Mouse (Mus musculus) liver, embryonic 13.5 days (tissue): ENCODE measurements around the gene Ranbp1. TPM values are rescaled to one million over a fixed set of nuclear protein-coding genes. Genes with fewer than 3 reads are reported as not detected.
A peak's percentile ranks its signal among the peaks of the same experiment; 100 is the strongest.
"Not testable (repeated sequence)": the region's sequence is repeated elsewhere in the genome, so short reads cannot be mapped to it uniquely, and the experiment has no call there.

ENCODE experiments used
- ATAC-seq: fragments of 200-750 bp; cut with Nextera tagmentation; 2 replicates; pipeline ENCODE4 v1.8.0; 2017; ENCODE audit warnings: low read depth, mild to moderate bottlenecking, moderate number of reproducible peaks, moderate library complexity
- DNase-seq: peaks from one replicate; pipeline ENCODE4 v3.0.0; 2022
- H3K27ac ChIP-seq: fragments of 300-500 bp; sonication (generic); 2 replicates; pipeline ENCODE4 v1.5.1; 2015; ENCODE audit warnings: moderate library complexity, mild to moderate bottlenecking, inconsistent platforms
- H3K27me3 ChIP-seq: fragments of 300-500 bp; sonication (generic); 2 replicates; pipeline ENCODE4 v1.6.1; 2015; ENCODE audit warnings: mild to moderate bottlenecking, inconsistent platforms
- H3K36me3 ChIP-seq: fragments of 300-500 bp; sonication (generic); 2 replicates; pipeline ENCODE4 v1.6.1; 2015; ENCODE audit warnings: mild to moderate bottlenecking, inconsistent platforms
- H3K4me1 ChIP-seq: fragments of 300-500 bp; sonication (generic); replicated peaks from 2 replicates; pipeline ENCODE4 v1.6.1; 2015; ENCODE audit warnings: inconsistent platforms
- H3K4me2 ChIP-seq: fragments of 300-500 bp; sonication (generic); 2 replicates; pipeline ENCODE4 v1.6.1; 2015; ENCODE audit warnings: inconsistent platforms, mild to moderate bottlenecking, moderate library complexity
- H3K4me3 ChIP-seq: fragments of 300-500 bp; sonication (generic); replicated peaks from 2 replicates; pipeline ENCODE4 v1.5.1; 2015; ENCODE audit warnings: mild to moderate bottlenecking, inconsistent platforms
- H3K9ac ChIP-seq: fragments of 300-500 bp; sonication (generic); 2 replicates; pipeline ENCODE4 v1.6.1; 2015; ENCODE audit warnings: mild to moderate bottlenecking, inconsistent platforms
- H3K9me3 ChIP-seq: fragments of 300-500 bp; sonication (generic); replicated peaks from 2 replicates; pipeline ENCODE4 v1.6.1; 2016; ENCODE audit warnings: inconsistent platforms
- WGBS: fragments of 180-500 bp; shearing (Covaris S2); methylation state at CpG from one replicate; pipeline ENCODE4 v1.1.7; 2015; ENCODE audit not compliant: insufficient replicate concordance; 5-methylcytosine and 5-hydroxymethylcytosine counted together
- microRNA counts: library from miRNA; unstranded; fragments of <30 nt; microRNA quantifications from one replicate; lab custom pipeline; 2016
- microRNA-seq: library from miRNA; unstranded; fragments of <30 nt; microRNA quantifications from one replicate; pipeline ENCODE4, GENCODE M21; 2016
- polyA plus RNA-seq: library from polyadenylated mRNA; unstranded; fragments of >200 nt; fragmentation: Nextera tagmentation; extraction: Ambion mirVana; gene quantifications from 2 replicates; pipeline ENCODE4 v1.2.1, GENCODE M21; 2015

Gene Ranbp1
- polyA plus RNA-seq, 1 experiment from 2014 or later, result 491 TPM

DNA sequence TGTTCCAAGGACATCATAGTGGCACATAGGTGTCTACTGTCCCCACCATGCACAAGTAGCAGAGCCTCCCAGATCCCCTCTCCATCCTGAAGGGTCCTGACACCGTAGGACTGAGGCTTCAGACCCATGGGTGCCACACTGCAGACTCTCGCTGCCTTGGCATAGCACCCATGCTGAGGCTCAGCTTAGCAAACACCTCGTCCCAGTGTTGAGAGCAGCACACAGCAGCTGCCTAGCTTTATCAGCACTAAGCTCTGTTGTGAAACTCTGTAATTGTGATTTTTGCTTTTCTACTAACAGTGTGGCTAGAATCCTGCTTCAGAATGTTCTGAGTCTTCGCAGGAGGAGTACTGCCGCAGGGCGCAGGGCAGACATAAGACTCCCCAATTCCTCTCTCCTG, 50.7 kb downstream of the Ranbp1 start:
- Histone ChIP-seq H3K4me2 (no peak overlapping the region), H3K4me3 (no peak overlapping the region), H3K9ac (no peak overlapping the region), H3K36me3 (no peaks in the 10 kb centered on the region), H3K27ac (no peak overlapping the region), H3K4me1 (no peaks in the 10 kb centered on the region), H3K27me3 (no peaks in the 10 kb centered on the region), H3K9me3 (no peaks in the 10 kb centered on the region)
- DNase-seq (no peak), ATAC-seq (no peak)
- 61% methylated on average over 6 of the region's 6 CpGs for WGBS

GRCm38 (mm10) chr16:18195561-18195960, 53.0 kb downstream of the Ranbp1 start:
- not testable (repeated sequence) for H3K4me3 ChIP-seq, H3K9ac ChIP-seq, H3K36me3 ChIP-seq, ATAC-seq, H3K27me3 ChIP-seq, H3K4me1 ChIP-seq, H3K9me3 ChIP-seq, H3K4me2 ChIP-seq, DNase-seq, H3K27ac ChIP-seq
- 53% methylated on average over 3 of the region's 3 CpGs for WGBS

DNA sequence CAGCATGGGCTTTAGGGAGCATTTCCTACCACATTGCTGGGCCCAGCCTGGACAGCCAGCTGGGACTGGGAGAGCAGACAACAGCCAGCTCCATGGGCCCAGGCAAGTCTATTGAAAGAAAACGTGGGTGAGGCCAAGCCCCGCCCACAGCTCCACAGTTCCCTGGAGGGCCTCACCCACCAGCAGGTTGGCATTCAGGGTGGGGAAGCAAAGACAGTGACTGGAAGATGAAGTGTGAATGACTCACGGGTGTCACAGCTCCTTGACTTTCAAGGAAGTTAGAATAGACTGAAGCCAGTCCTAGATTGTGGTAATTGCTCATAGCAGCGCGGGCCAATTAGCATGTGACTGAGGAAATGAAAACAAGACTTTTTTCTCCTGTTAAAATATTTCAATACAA, 53.5 kb downstream of the Ranbp1 start:
- DNase-seq, result no peak
- 51% methylated on average over 5 of the region's 5 CpGs for WGBS
- ATAC-seq, result no peak
- no peaks in the 10 kb centered on the region for H3K27me3 ChIP-seq
- H3K4me1 ChIP-seq, result no peaks in the 10 kb centered on the region
- H3K9me3 ChIP-seq, result no peaks in the 10 kb centered on the region
- no peak overlapping the region for H3K4me2 ChIP-seq
- H3K27ac ChIP-seq, result no peak overlapping the region
- no peaks in the 10 kb centered on the region for H3K36me3 ChIP-seq
- H3K4me3 ChIP-seq, result no peak overlapping the region
- no peak overlapping the region for H3K9ac ChIP-seq

- 62% methylated on average over 15 of the region's 15 CpGs for WGBS
- no peak overlapping the region for H3K4me3 ChIP-seq
- DNase-seq (no peak), ATAC-seq (no peak)
- H3K9me3 ChIP-seq, result no peaks in the 10 kb centered on the region
- no peak overlapping the region for H3K27ac ChIP-seq
- H3K4me2 ChIP-seq, result no peak overlapping the region
- H3K4me1 ChIP-seq, result no peaks in the 10 kb centered on the region
- H3K9ac ChIP-seq, result no peak overlapping the region
- no peaks in the 10 kb centered on the region for H3K36me3 ChIP-seq
- H3K27me3 ChIP-seq, result no peaks in the 10 kb centered on the region
Measured at GRCm38 (mm10) chr16:18194208-18194985, 54.1 kb downstream of the Ranbp1 start.

- DNase-seq, result no peak
- Histone ChIP-seq H3K27me3 (no peaks in the 10 kb centered on the region), H3K4me2 (no peak overlapping the region), H3K4me3 (no peak overlapping the region), H3K36me3 (no peaks in the 10 kb centered on the region), H3K27ac (no peak overlapping the region), H3K9me3 (no peaks in the 10 kb centered on the region), H3K9ac (no peak overlapping the region), H3K4me1 (0 out of 2 replicates have a peak, but pooled peaks cover 8% of the 10 kb centered on the region)
- ATAC-seq, result no peak
- WGBS, result 63% methylated on average over 2 of the region's 2 CpGs
Measured at GRCm38 (mm10) chr16:18191006-18191405, 57.5 kb downstream of the Ranbp1 start.

MicroRNAs within 50 kb of the gene (microRNA counts, 519-probe panel; counts per million panel counts)
- 114 counts per million for microRNA mmu-miR-1306 (lab: Ali Mortazavi, UCI)

Small RNA genes lying within 50 kb of the gene (microRNA-seq; reads per million reads assigned to microRNA genes)
- not detected for gene Gm24572
- 295 reads per million, percentile 64 among the genes with 10 or more reads in this experiment for gene Mir1306

Other genes starting within 250 kb of the Ranbp1 start
- gene Dgcr6, start 195.9 kb downstream of the Ranbp1 start, polyA plus RNA-seq, result 29.0 and 29.1 TPM in 2 replicates
- 5.2 and 5.9 TPM in 2 replicates for gene Prodh, start 158.5 kb downstream of the Ranbp1 start, polyA plus RNA-seq
- 0.33 and 0.56 TPM in 2 replicates for gene Rtn4r, start 121.1 kb downstream of the Ranbp1 start, polyA plus RNA-seq
- not detected in 2 replicates for gene Ccdc188, start 30.9 kb downstream of the Ranbp1 start, polyA plus RNA-seq
- gene Zdhhc8, start 13.6 kb downstream of the Ranbp1 start, polyA plus RNA-seq, result 1.7 and 2.3 TPM in 2 replicates
- 74.8 and 74.9 TPM in 2 replicates for gene Trmt2a, start 53 bp downstream of the Ranbp1 start, polyA plus RNA-seq
- gene Gm49776, start 9.6 kb upstream of the Ranbp1 start, polyA plus RNA-seq, result 1.3 and 2.4 TPM in 2 replicates
- 13.4 and 13.8 TPM in 2 replicates for gene Dgcr8, start 40.5 kb upstream of the Ranbp1 start, polyA plus RNA-seq
- gene Tango2, start 99.4 kb upstream of the Ranbp1 start, polyA plus RNA-seq, result 69.6 and 71.4 TPM in 2 replicates
- gene Arvcf, start 99.5 kb upstream of the Ranbp1 start, polyA plus RNA-seq, result 7.6 and 7.9 TPM in 2 replicates
- gene Txnrd2, start 177.7 kb upstream of the Ranbp1 start, polyA plus RNA-seq, result 105 and 112 TPM in 2 replicates
- 109 and 110 TPM in 2 replicates for gene Comt, start 178.1 kb upstream of the Ranbp1 start, polyA plus RNA-seq
- gene Gnb1l, start 250.0 kb upstream of the Ranbp1 start, polyA plus RNA-seq, result 14.0 and 14.9 TPM in 2 replicates